Mouse (Mus musculus) lung, embryonic 15.5 days (tissue): ENCODE measurements around the gene Vcpkmt. TPM values are rescaled to one million over a fixed set of nuclear protein-coding genes. Genes with fewer than 3 reads are reported as not detected.
A peak's percentile ranks its signal among the peaks of the same experiment; 100 is the strongest.
"Not testable (repeated sequence)": the region's sequence is repeated elsewhere in the genome, so short reads cannot be mapped to it uniquely, and the experiment has no call there.

Experiments
- ATAC-seq: fragments of 200-750 bp; cut with Nextera tagmentation; 2 replicates; pipeline ENCODE4 v1.8.0; 2017; ENCODE audit warnings: moderate number of reproducible peaks, borderline replicate concordance; ENCODE audit not compliant: low FRiP score, low TSS enrichment; ENCODE audit errors: extremely low read depth
- H3K27ac ChIP-seq: fragments of 300-500 bp; sonication (generic); 2 replicates; pipeline ENCODE4 v1.5.1; 2015; ENCODE audit warnings: moderate library complexity, mild to moderate bottlenecking, inconsistent platforms
- H3K27me3 ChIP-seq: fragments of 300-500 bp; sonication (generic); 2 replicates; pipeline ENCODE4 v1.6.1; 2015; ENCODE audit warnings: inconsistent platforms
- H3K36me3 ChIP-seq: fragments of 300-500 bp; sonication (generic); 2 replicates; pipeline ENCODE4 v1.6.1; 2015; ENCODE audit warnings: inconsistent platforms
- H3K4me1 ChIP-seq: fragments of 300-500 bp; sonication (generic); 2 replicates; pipeline ENCODE4 v1.6.1; 2015; ENCODE audit warnings: inconsistent platforms
- H3K4me2 ChIP-seq: fragments of 300-500 bp; sonication (generic); 2 replicates; pipeline ENCODE4 v1.6.1; 2015; ENCODE audit warnings: inconsistent platforms, mild to moderate bottlenecking, moderate library complexity
- H3K4me3 ChIP-seq: fragments of 300-500 bp; sonication (generic); 2 replicates; pipeline ENCODE4 v1.5.1; 2015; ENCODE audit warnings: mild to moderate bottlenecking, inconsistent platforms
- H3K9ac ChIP-seq: fragments of 300-500 bp; sonication (generic); 2 replicates; pipeline ENCODE4 v1.6.1; 2015; ENCODE audit warnings: inconsistent platforms
- H3K9me3 ChIP-seq: fragments of 300-500 bp; sonication (generic); 2 replicates; pipeline ENCODE4 v1.6.1; 2016; ENCODE audit warnings: inconsistent platforms
- WGBS: fragments of 180-500 bp; shearing (Covaris S2); methylation state at CpG from one replicate; pipeline ENCODE4 v1.1.7; 2015; 5-methylcytosine and 5-hydroxymethylcytosine counted together
- polyA plus RNA-seq: library from polyadenylated mRNA; unstranded; fragments of >200 nt; fragmentation: Nextera tagmentation; extraction: Ambion mirVana; gene quantifications from 2 replicates; pipeline ENCODE4 v1.2.1, GENCODE M21; 2015

Vcpkmt gene
- polyA plus RNA-seq, 1 experiment from 2014 or later, result 23.4 TPM

DNA sequence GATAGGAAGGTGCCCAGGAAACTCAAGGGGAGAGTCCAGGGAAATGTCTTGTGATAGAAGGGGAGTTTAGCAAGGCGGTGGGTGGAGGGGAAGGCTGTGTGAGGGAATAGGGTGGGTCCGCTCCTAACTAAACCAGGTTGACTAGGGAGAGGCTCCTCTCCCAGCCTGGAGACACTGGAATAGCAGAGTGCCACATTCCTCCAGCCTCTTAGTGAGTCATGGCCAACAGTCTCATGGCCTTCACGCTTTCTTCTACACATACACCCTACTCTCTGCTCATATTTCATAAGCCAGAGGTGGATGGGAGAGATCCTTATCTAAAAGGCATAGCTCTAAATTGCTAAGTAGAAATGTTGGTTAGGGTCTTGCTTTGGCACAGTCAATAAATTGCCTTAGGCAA lies 12.9 kb downstream of the Vcpkmt start:
- WGBS, result 88% methylated on average over 3 of the region's 3 CpGs
- H3K27ac ChIP-seq, result no peak overlapping the region
- ATAC-seq, result no peak

GRCm38 (mm10) chr12:69568266-69568665 lies 14.6 kb downstream of the Vcpkmt start:
- H3K4me1 ChIP-seq, result no peaks in the 10 kb centered on the region
- no peak overlapping the region for H3K27ac ChIP-seq
- no peak overlapping the region for H3K4me3 ChIP-seq
- H3K36me3 ChIP-seq, result no peaks in the 10 kb centered on the region
- WGBS, result 69% methylated on average over 3 of the region's 3 CpGs
- ATAC-seq, result no peak
- H3K27me3 ChIP-seq, result no peaks in the 10 kb centered on the region
- no peaks in the 10 kb centered on the region for H3K9me3 ChIP-seq
- no peak overlapping the region for H3K9ac ChIP-seq
- H3K4me2 ChIP-seq, result no peak overlapping the region

More for the DNA sequence above, 12.9 kb downstream of the Vcpkmt start:
- Histone ChIP-seq H3K4me2 (no peak overlapping the region), H3K9me3 (no peaks in the 10 kb centered on the region), H3K27me3 (no peaks in the 10 kb centered on the region), H3K36me3 (no peaks in the 10 kb centered on the region), H3K9ac (no peak overlapping the region), H3K4me1 (peaks cover 5% of the 10 kb centered on the region; the same call in 1 of the 2 replicates), H3K4me3 (no peak overlapping the region)

- not testable (repeated sequence) for ATAC-seq
Measured at GRCm38 (mm10) chr12:69561006-69561405, 21.8 kb downstream of the Vcpkmt start.

DNA sequence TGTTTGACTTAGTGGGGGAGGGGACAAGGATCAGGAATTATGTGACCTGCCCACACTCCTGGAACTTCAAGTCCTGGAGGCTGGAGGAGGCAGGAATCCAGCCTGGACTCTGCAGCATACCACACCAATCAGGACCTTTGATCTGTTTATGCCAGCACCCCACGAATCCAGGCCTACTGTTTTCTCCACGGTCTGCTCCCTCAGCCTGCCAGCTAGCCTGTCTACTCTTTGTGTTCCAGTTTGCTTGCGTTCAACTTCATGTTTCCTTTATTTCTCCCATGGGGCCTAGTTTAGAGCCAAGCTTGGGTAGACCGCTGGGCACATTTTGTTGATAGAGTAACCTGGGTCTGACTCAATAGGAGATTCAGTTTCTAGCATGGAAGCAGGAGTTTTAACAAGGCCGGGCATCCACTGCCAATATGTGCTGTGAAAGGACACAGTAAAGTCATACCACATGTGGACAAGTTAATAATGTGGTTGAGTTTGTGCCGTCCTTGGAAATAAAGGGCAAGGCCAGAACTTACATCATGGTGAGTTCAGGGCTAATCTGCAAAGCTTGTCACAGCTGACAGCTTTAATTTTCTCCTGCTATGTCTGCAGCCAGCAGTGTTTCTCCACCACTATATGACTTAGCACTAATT lies 26.5 kb downstream of the Vcpkmt start:
- Histone ChIP-seq H3K4me2 (no peak overlapping the region), H3K27ac (peak overlapping the region; percentile 50), H3K9ac (no peak overlapping the region), H3K27me3 (no peaks in the 10 kb centered on the region), H3K9me3 (no peaks in the 10 kb centered on the region), H3K36me3 (no peaks in the 10 kb centered on the region), H3K4me1 (peaks cover 5% of the 10 kb centered on the region; the same call in 1 of the 2 replicates), H3K4me3 (no peak overlapping the region)
- 0 out of 2 replicates have a peak, but pooled peaks have one; percentile 42 for ATAC-seq
- WGBS, result 51% methylated on average over 6 of the region's 6 CpGs

More at GRCm38 (mm10) chr12:69561006-69561405, 21.8 kb downstream of the Vcpkmt start:
- not testable (repeated sequence) for H3K9me3 ChIP-seq, H3K27ac ChIP-seq, H3K4me3 ChIP-seq, H3K4me2 ChIP-seq, H3K36me3 ChIP-seq, H3K4me1 ChIP-seq, H3K27me3 ChIP-seq, H3K9ac ChIP-seq
- 67% methylated on average over 6 of the region's 6 CpGs for WGBS

DNA sequence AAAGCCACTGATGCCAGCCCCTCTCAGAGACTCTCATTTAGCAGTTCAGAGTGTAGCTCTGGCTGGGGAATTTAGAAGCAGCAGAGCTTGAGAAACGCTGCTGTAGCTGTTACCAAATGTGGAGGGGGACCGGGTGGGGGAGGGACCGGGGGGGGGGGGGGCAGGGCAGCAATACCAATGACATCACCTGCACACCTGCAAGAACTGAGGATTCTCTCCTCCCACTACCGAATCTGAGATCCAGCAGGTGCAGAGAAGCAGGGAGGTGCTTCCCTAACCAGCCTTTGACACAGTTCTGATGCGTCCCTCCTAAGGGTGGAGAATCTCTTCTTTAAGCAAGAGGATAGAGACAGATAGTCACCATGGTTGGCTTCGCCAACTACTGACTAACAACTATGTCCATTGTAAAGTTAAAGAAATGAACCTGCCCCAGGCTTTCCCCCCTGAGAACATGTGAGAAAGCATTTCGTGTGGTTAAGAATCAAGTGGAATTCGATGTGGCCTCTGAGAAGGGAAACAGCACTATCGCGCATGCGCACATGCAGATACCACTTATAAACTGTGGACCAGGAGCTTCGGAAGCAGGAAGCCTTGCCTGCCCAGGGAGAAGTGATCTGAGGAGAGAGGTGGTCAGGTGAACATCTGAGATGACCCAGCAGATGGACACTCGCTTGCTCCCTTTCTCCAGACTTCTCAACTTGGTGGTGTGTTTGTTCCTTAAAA lies 37.2 kb downstream of the Vcpkmt start:
- no peaks in the 10 kb centered on the region for H3K4me1 ChIP-seq
- no peaks in the 10 kb centered on the region for H3K27me3 ChIP-seq
- H3K27ac ChIP-seq, result no peak overlapping the region
- ATAC-seq, result no peak
- H3K9ac ChIP-seq, result no peak overlapping the region
- no peak overlapping the region for H3K4me3 ChIP-seq
- H3K36me3 ChIP-seq, result no peaks in the 10 kb centered on the region
- 68% methylated on average over 13 of the region's 13 CpGs for WGBS
- no peaks in the 10 kb centered on the region for H3K9me3 ChIP-seq
- H3K4me2 ChIP-seq, result no peak overlapping the region

GRCm38 (mm10) chr12:69544994-69545393 lies 37.8 kb downstream of the Vcpkmt start:
- no peaks in the 10 kb centered on the region for H3K9me3 ChIP-seq
- ATAC-seq, result no peak
- no peak overlapping the region for H3K9ac ChIP-seq
- H3K27me3 ChIP-seq, result no peaks in the 10 kb centered on the region
- 87% methylated on average over 6 of the region's 6 CpGs for WGBS
- no peak overlapping the region for H3K4me3 ChIP-seq
- H3K4me1 ChIP-seq, result no peaks in the 10 kb centered on the region
- no peak overlapping the region for H3K27ac ChIP-seq
- H3K4me2 ChIP-seq, result no peak overlapping the region
- no peaks in the 10 kb centered on the region for H3K36me3 ChIP-seq

DNA sequence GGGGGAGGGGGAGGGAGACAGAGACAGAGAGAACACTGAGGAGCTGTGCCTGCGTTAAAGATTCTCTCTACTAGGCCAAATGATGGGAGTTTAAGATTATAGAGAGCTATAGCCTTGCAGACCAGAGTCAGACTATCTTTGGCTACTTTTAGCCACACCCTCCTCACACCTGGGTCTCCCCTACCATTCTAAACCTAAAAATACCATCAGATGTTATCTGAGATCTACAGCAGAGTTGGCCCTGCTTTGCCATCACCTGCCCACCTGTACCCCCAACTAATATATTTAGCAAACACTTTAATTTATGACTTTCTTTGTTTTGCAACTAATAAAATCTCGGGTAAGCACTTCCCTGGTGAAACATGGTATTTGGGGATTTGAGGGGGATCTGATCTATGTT lies 38.3 kb downstream of the Vcpkmt start:
- Histone ChIP-seq H3K9me3 (no peaks in the 10 kb centered on the region), H3K9ac (no peak overlapping the region), H3K27ac (no peak overlapping the region), H3K4me1 (peaks cover 1% of the 10 kb centered on the region), H3K4me3 (no peak overlapping the region), H3K27me3 (no peaks in the 10 kb centered on the region), H3K4me2 (no peak overlapping the region), H3K36me3 (no peaks in the 10 kb centered on the region)
- no peak for ATAC-seq
- whole genome bisulfite sequencing, result 47% methylated on average over 2 of the region's 2 CpGs

GRCm38 (mm10) chr12:69542376-69542775 lies 40.5 kb downstream of the Vcpkmt start:
- no peak for ATAC-seq
- Histone ChIP-seq H3K27me3 (no peaks in the 10 kb centered on the region), H3K36me3 (no peaks in the 10 kb centered on the region), H3K4me1 (peaks cover 23% of the 10 kb centered on the region), H3K4me2 (no peak overlapping the region), H3K9ac (no peak overlapping the region), H3K27ac (no peak overlapping the region), H3K4me3 (no peak overlapping the region), H3K9me3 (no peaks in the 10 kb centered on the region)
- 87% methylated on average over 8 of the region's 8 CpGs for WGBS

DNA sequence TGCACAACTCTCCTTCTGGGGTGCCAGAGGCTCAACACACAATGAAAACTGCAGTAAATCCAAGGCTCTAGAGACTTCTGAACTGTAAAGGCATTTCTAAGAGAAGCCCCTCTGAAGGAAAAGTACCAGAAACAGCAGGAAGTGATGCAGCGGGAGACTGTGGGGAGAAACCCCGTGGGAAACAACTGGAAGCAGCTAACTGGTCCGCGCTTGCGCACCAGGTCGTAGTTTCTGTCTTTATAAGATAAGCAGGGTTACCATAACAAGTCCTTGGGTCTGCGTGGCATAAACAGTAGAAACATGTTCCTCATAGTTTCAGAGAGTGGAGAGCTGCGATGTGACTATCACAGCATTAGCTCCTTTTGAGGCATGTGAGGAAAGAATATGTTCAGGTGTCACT lies 41.2 kb downstream of the Vcpkmt start:
- Histone ChIP-seq H3K36me3 (no peaks in the 10 kb centered on the region), H3K4me3 (no peak overlapping the region), H3K9ac (no peak overlapping the region), H3K9me3 (no peaks in the 10 kb centered on the region), H3K4me2 (no peak overlapping the region), H3K27ac (no peak overlapping the region), H3K4me1 (peaks cover 30% of the 10 kb centered on the region), H3K27me3 (no peaks in the 10 kb centered on the region)
- ATAC-seq, result no peak
- 62% methylated on average over 8 of the region's 8 CpGs for WGBS

DNA sequence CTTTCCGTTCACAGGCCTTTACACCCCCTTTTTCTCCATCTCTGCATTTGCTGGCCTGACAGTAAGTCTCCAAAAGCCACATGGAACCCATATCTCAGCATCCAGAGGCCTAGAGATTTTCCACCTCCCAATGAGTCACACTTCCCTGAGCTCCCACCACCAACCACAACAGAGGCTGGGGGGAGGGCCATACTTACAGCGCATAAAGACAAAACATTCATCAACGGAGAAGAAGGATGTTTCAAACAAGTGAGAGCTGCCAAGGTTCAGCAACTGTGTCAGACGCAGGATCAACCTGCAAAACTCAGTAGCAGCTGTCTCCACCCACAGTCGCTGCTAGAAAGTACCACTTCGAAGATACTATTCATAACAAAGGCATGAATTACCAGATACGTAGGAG lies 43.5 kb downstream of the Vcpkmt start:
- Histone ChIP-seq H3K4me2 (no peak overlapping the region), H3K9me3 (no peaks in the 10 kb centered on the region), H3K4me3 (no peak overlapping the region), H3K9ac (no peak overlapping the region), H3K27ac (peak overlapping the region; percentile 92; the same call in 1 of the 2 replicates), H3K27me3 (no peaks in the 10 kb centered on the region), H3K36me3 (no peaks in the 10 kb centered on the region), H3K4me1 (peaks cover 32% of the 10 kb centered on the region)
- ATAC-seq, result no peak
- 51% methylated on average over 7 of the region's 7 CpGs for WGBS

GRCm38 (mm10) chr12:69538362-69538950 lies 44.4 kb downstream of the Vcpkmt start:
- Histone ChIP-seq H3K4me1 (peaks cover 32% of the 10 kb centered on the region), H3K4me3 (no peak overlapping the region), H3K27me3 (no peaks in the 10 kb centered on the region), H3K4me2 (peak overlapping the region; percentile 51), H3K9ac (no peak overlapping the region), H3K9me3 (no peaks in the 10 kb centered on the region), H3K27ac (peak overlapping the region; percentile 92), H3K36me3 (no peaks in the 10 kb centered on the region)
- WGBS, result 49% methylated on average over 4 of the region's 4 CpGs
- ATAC-seq, result no peak
